Mouse (Mus musculus): ENCODE data around the gene Cct4. TPM values are rescaled to one million over a fixed set of nuclear protein-coding genes. Genes with fewer than 3 reads are reported as not detected.

Gene Cct4
- polyA plus RNA-seq, 1 experiment from 2014 or later: 387 TPM

Other genes with a start within 250 kb of the Cct4 start
- 1.2 and 2.1 TPM in 2 replicates for gene B3gnt2, start 129.6 kb upstream of the Cct4 start, polyA plus RNA-seq (2016; fragmentation: Nextera tagmentation; extraction: Ambion mirVana)
- gene Zrsr1, start 18.5 kb upstream of the Cct4 start, polyA plus RNA-seq (2016; fragmentation: Nextera tagmentation; extraction: Ambion mirVana): 2.7 and 3.2 TPM in 2 replicates
- gene Gm28048, start 8.4 kb upstream of the Cct4 start, polyA plus RNA-seq (2016; fragmentation: Nextera tagmentation; extraction: Ambion mirVana): 3.3 and 4.5 TPM in 2 replicates
- gene Commd1, start 8.1 kb upstream of the Cct4 start, polyA plus RNA-seq (2016; fragmentation: Nextera tagmentation; extraction: Ambion mirVana): 374 and 405 TPM in 2 replicates
- gene Fam161a, start 17.0 kb downstream of the Cct4 start, polyA plus RNA-seq (2016; fragmentation: Nextera tagmentation; extraction: Ambion mirVana): 2.9 and 4.0 TPM in 2 replicates